Mouse (Mus musculus): Measurements from ENCODE around the gene Stat3.

The Stat3 gene

DNA sequence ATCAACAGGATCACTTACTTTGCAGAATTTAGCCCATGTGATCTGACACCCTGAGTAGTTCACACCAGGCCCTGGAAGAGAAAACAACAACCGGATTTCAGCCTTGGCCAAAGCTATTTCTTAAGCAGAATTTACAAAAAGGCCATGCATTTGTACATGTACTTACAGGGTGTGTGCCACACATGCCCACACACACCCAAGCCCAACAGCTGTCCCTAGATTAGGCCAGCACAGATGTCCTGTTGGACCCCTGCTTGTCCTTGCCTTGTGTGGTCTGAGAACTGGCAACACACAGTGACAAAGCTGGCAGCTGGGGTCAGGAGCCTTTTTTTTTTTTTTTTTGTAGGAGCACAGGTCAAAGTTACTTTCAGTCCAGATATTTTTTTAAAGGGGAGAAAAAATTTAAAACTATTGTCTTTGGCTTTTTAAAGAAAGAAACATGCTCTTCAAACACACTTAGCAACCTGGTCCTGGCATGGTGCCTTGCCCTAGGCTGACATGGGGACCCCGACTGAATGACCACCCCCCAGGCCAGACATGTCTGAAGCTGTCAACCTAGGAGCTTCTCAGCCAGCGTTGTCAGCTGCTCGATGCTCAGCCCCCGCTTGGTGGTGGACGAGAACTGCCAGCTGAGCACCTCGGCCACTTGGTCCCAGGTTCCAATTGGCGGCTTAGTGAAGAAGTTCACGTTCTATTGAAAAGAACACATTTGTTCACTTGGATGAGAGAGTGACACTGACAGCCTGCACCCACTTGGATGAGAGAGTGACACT lies 45.0 kb downstream of the Stat3 start:
- CTCF ChIA-PET: interaction anchor here (0.6 to 1.5 kb wide), 6 partner anchors 9 to 149 kb away, joined by 3 to 7 read pairs (median 6); partner anchors contain the start of gene Stat3

DNA sequence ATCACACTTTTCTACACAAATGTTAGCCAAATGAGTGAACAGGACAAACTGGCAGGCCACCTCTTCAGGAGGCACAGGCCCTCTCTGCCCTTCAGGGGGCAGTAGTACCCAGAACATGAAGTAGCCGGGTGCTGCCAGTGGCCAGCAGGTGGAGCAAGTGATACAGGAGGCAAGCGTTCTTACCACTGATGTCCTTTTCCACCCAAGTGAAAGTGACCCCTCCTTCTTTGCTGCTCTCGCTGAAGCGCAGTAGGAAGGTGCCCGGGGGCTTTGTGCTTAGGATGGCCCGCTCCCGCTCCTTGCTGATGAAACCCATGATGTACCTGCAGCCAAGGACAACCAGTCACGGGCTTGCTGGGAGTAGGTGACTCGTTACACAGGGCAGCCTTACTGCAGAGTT lies 45.9 kb downstream of the Stat3 start:
- CTCF ChIA-PET: interaction anchor here (0.7 to 1.5 kb wide), 3 partner anchors 38 to 64 kb away, joined by 5 to 7 read pairs (median 6); partner anchors contain the start of gene Stat3

DNA sequence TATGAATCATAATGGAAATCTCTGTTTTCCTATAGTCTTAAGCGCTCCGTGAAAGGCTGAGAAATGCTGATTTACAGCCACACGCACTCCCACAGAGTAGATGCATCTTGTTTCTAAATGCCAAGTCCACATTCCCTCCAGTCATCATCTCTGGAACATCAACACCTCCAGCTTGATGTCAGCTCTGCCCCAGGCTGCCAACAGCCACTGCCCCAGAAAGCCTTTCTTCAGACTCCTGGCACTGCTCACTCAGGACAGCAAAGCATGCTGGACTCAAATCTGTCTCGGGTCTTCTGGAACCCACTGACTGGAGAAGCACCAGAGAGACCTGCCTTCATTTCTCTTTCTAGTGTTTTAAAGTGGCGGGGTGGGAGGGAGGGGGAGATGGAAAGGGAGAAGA lies 46.9 kb downstream of the Stat3 start:
- CTCF ChIA-PET: interaction anchor here (0.7 to 1.6 kb wide), 4 partner anchors 43 to 468 kb away, joined by 3 to 5 read pairs (median 3); no protein-coding TSS in a partner anchor

DNA sequence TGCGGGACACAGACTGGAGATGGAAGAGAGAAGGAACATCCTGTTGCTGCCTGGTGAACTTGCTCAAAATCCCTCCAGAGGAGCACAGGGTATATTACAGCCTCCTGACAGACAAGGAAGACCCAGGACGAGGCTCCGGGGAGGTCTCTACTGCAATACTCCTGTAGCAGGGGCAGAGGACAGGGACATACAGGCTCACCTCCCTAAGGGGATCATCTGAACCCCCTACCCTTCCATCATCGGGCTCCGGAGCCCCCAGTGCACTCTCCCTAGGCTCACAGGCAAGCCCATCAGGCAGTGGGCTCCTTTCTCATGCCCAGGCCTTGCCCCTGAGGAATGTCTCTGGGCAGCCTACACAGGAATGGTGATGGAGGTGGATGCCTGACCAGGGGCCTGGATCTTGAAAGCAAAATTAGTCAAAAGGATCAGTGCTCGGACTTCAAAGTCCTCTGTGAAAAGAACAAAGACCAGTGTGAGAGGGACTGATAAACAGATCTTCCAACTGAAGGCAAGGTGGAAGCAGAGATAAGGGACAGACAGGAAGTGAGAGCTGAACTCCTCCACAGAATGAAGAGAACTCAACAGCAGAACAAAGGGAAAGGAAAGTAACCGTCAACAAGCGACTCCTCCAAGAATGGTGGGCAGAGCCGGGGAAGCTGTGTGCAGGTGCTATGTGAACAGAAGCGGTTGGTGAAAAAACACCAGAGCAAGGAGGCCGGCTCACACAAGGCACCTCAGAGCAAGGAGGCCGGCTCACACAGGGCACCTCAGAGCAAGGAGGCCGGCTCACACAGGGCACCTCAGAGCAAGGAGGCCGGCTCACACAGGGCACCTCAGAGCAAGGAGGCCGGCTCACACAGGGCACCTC lies 47.9 kb downstream of the Stat3 start:
- CTCF ChIA-PET: interaction anchor here (0.6 to 1.6 kb wide), 4 partner anchors 42 to 469 kb away, joined by 3 to 5 read pairs (median 3); no protein-coding TSS in a partner anchor

DNA sequence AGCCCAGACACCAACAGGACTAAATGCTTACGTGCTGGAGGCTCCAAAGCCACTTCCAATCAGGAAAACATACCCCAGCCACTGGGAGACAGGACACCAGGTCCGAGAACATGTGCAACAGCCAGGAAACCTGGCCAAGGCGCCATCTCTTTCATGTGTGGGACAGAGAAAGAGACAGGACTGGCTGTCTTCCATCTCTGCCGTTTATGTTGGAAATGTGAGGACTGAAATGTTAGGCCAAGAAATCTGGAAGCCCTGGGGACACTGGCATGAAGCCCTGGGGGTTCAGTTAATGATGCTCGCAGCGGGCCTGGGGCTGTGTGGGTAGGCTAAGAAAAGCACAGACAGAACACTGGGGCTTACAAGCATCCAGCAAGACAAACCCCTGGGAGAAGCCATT lies 48.9 kb downstream of the Stat3 start:
- CTCF ChIA-PET: no interaction called here

DNA sequence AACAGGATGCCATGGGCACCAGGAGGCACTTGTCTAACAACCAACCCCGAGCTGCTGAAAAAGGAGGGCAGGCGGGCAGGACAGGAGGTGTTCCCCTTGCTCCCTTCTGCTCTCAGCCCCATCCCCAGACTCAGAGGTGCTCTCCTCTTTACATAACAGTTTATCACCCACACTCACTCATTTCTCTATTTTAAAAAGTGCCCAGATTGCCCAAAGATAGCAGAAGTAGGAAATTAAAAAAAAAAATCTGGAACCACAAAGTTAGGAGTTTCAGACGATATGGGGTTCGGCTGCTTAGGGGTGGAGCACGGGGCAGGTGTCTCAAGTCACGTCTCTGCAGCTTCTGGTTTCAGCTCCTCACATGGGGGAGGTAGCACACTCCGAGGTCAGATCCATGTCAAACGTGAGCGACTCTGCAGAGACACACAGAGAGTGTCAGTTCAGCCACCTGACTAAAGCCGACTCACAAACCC lies 51.0 kb downstream of the Stat3 start:
- CTCF ChIA-PET: no interaction called here

DNA sequence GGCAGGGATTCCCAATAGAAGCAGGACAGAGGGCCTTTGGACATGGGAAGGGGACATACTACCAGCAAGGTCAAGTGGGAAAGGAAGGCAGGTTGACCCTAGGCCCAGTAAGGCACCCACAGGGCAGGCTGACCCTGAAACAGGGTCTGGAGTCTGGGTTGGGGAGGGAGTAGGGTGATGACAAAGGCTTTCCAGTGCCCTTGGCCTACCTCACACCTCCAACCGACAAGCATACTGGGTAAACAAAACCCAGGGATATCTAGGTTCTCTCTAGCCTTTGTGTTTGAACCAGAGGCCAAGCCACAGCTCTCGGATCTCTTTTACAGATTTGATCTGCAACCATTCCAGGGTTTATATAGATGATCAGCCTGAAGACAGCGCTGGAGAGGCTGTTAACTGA lies 51.6 kb downstream of the Stat3 start:
- CTCF ChIA-PET: no interaction called here

DNA sequence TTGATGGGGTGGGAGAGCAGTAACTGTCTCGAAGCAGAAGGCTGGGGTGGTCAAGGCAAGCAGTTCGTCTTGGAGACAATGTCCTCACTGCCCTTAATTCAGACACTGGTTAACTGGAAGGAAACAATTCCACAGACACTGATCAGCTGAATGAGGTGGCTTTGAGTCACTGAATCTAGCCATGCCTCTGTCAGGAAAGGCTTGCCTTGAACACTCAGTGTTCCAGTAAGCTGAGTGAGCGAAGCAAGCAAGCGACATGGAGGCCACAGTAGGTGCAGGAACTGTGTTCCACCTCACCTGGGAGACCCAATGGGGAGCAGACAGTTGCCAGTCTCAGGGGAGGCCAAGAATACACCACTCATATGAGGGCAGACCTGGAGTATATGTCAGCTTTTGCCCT lies 52.1 kb downstream of the Stat3 start:
- CTCF ChIA-PET: no interaction called here

DNA sequence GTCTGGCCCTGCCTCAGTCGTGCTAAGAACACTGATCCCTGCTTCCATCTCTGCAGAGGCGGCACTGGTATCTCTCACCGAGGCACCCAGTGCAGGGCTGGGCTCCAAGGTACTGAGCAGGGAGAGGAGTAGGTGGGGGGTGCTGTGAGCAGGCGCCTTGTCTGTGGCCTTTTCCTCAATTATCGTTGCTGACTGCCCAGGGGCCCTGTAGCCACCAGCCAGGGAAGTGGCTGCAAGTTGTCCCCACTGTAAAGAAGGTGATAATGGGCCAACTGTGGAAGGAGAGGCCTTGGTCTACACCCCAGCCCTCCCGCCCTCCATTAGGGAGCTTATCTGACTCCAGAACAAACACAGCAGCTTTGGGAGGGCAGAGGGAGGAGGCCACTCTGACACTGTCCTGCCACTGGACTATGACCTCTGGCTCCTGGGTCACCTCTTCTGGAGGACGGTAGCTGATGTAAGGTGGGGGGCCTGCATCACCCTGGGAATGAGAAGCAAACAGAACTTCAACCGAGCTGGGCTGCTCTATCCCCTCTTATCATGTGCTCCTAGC lies 53.1 kb downstream of the Stat3 start:
- CTCF ChIA-PET: no interaction called here

DNA sequence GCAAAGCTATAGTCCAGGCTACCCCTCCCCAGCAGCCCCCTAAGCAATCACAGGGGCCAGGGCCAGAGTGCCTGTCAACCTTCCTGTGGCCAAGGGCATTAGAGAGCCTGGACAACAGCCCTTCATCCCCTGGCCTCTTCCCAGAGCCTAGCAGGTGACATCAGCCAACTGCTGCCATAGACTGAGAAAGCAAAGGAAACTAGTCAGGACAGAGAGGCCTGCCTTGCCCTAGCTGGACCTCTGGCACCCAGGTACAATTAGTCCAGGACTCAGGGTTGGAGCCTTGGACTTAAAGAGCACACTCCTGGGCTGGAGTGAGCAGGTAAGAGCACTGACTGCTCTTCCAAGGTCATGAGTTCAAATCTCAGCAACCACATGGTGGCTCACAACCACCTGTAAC lies 53.9 kb downstream of the Stat3 start:
- CTCF ChIA-PET: interaction anchor here (0.6 kb wide), 1 partner anchor 9 kb away, joined by 3 read pairs; no protein-coding TSS in a partner anchor

DNA sequence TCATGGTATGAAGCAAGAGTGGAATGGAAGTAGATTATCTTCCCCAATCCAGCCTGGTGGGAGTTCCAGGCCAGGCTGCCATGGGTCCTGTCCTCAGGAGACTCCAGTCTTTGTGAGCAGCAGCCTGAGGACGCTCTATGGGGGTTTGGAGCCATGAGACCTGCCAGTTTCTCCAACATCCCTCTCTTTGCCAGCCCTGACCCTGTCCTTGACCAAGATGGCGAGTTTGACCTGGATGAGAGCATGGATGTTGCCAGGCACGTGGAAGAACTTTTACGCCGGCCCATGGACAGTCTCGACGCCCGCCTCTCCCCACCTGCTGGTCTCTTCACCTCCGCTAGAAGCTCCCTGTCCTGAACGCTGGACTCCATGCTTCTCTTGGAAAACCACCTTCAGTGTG lies 55.7 kb downstream of the Stat3 start:
- CTCF ChIA-PET: no interaction called here

DNA sequence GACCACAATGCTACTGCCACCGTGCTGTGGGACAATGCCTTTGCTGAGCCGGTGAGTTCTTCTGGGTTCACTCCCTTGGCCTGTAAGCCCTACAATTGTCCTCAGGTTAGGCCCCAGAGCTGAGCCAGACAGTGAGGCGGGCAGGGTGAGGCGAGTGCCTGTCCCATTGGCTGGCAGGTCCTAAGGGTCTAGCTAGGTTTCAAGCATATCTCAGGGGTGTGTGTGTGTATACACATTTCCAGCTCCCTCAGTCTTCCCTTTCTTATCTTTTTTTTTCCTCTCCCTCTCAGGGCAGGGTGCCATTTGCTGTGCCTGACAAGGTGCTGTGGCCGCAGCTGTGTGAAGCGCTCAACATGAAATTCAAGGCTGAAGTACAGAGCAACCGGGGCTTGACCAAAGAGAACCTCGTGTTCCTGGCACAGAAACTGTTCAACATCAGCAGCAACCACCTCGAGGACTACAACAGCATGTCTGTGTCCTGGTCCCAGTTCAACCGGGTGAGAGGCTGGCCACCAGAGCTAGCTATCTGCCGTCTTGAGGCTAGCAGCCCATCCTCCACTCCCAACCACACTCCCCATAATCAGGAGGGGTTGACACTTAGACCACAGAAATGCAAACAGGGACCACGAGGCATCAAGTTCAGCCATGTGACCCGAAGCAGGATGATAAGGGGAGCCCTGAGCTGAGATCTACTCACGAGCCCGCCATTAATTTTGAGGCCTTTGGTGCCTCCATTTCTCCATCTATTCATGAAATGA lies 59.8 kb downstream of the Stat3 start:
- CTCF ChIA-PET: interaction anchor here (0.6 kb wide), 1 partner anchor 273 kb away, joined by 3 read pairs; no protein-coding TSS in a partner anchor

DNA sequence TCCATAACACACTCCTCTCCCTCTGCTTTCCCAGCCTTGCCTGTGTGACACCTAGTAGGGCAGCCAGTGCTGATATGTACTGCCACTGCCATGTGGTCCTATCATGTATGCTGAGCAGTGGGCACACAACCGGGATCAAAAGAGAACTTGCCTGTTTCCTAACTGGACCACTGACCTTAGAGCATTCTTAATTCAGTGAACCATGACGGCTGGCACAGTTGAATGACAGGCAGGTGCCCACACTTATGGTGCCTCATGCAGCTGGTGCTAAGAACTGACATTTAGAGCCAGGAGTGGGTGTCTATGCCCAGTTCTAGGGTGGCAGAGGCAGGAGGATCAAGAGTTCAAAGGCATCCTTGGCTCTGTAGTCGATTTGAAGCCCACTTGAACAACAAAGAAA lies 63.6 kb downstream of the Stat3 start:
- CTCF ChIA-PET: no interaction called here

DNA sequence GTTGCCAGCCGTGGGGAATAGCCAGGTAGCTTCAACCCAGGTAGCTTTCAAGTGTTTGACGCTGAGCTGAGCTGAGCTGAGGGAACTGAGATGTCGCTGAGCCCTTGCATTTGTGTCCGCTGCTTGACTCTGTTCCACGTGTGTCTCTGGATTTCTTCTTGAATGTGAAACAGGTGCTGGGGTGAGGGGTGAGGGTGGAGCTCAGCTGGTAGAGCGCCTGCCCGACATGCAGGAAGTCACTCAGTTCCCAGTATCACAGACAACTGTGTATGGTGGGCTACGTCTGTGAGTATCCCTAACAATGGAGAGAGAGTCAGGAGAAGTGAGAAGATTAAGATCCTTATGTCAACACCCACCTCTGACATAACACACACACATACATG lies 68.4 kb downstream of the Stat3 start:
- CTCF ChIA-PET: interaction anchor here (0.6 kb wide), 1 partner anchor 94 kb away, joined by 5 read pairs; no protein-coding TSS in a partner anchor

DNA sequence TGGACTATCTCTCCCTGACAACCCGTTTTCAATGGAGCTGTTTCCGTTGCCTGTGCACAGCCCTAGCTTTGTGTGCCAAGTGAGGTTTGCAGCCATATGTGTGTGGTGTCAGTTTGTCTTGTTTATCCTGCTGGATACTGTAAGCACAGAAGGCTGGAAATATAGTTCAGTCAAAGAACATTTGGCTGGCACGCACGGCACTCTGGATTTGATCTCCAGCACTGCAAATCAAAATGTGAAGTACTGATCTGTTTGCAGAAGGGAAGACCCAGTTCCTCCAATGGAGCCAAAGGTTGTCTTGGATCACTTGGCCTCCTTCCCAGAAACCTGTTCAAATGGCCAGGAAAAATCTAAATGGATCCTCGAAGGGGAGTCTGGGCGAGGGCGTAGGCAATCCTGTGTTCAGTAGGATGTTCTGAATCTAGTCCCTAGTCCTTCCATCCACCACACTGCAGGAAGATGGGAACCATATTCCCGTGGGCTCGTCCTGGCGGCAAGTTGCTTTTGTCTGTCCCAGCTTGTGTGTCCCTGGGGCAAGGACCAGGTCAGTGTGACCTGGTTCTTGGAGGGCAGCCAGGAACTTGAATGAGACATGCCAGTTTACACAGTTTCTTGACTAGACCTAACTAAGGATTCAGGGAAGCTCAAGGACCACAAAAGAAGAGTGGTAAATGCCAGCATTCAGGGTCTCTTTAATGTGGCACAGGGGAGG lies 68.9 kb downstream of the Stat3 start:
- CTCF ChIA-PET: interaction anchor here (0.6 kb wide), 1 partner anchor 94 kb away, joined by 5 read pairs; no protein-coding TSS in a partner anchor

DNA sequence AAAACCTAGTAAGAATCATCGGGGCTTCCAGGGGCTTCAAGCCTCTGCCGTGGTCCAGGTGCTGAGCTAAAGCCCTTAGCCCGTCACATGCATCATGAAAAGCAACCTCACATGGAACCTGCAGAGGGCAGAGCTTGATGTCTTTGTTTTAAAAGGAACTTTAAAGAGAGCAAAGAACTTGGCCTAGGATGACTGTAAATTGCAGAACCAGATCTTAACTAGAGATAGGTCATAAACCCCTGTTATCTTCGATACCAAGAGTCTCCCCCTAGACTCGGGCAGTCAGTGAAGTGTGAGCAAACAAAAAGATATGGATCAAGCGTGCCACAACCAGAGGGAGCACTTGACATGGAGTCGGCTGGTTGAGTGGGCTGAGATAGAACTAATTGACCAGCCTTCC lies 73.7 kb downstream of the Stat3 start:
- CTCF ChIA-PET: no interaction called here

DNA sequence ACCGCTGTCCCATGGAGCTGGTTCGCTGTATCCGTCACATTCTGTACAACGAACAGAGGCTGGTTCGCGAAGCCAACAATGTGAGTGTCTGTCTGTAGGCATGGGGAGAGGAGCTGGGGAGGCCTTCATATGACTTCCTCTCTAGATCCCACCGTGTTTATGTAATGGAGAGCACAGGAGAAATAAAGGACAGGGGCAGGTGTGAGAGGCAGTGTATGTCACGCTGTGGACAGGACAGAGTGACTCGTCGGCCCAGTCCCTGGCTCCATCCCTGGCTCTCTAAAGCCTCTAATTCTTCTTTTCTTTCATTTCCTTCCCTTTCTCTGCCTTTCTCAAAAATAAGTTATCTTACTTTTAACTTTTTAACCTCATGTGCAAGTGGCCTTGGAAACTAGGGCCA lies 76.2 kb downstream of the Stat3 start:
- CTCF ChIA-PET: no interaction called here

DNA sequence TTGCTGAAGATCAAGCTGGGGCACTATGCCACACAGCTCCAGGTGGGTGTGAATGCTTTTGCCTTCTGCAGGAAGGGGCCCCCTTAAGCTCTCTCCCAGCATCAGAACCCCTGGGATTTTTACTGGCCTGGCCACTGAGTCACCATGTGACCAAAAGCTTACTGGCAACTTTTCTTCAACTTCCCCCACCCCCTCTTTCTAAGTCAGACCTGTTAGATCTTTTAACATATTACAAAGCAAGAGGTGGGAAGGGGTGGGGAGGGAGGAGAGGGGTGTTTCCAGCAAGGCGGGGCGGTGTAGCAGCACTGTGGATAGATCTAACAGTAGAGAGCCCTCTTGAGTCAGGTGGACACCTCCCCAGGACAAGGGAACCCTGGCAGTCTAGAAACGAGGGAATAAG lies 77.5 kb downstream of the Stat3 start:
- CTCF ChIA-PET: interaction anchor here (0.6 to 1.1 kb wide), 3 partner anchors 12 to 69 kb away, joined by 3 to 5 read pairs (median 3); partner anchors contain the start of gene Stat5b

DNA sequence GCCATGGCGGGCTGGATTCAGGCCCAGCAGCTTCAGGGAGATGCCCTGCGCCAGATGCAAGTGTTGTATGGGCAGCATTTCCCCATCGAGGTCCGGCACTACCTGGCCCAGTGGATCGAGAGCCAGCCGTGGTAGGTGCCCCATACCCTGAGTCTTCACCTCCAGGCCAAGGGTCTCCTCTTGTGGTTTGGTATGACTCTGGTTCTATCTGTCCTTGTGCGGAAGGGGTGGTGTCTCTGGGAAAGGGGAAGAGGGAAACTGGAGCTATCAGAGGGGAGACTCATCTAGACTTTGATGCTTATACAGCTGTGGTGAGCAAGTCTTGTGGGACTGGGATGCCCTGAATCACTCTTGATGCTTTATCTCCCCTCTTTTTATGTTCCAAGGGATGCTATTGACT lies 78.0 kb downstream of the Stat3 start:
- CTCF ChIA-PET: interaction anchor here (0.9 to 1.1 kb wide), 2 partner anchors 11 to 12 kb away, joined by 3 read pairs; partner anchors contain the start of gene Stat5b

Measured in spleen, embryonic (tissue).